Mouse (Mus musculus) stomach, embryonic 14.5 days (tissue): Measurements from ENCODE around the gene Smc6. TPM values are rescaled to one million over a fixed set of nuclear protein-coding genes. Genes with fewer than 3 reads are reported as not detected.

Source experiments
- ATAC-seq: fragments of 200-750 bp; cut with Nextera tagmentation; 2 replicates; pipeline ENCODE4 v1.8.0; 2017; ENCODE audit warnings: low read depth, moderate TSS enrichment; ENCODE audit not compliant: insufficient number of reproducible peaks, insufficient read depth, low FRiP score
- H3K27ac ChIP-seq: fragments of 300-500 bp; sonication (generic); 2 replicates; pipeline ENCODE4 v1.5.1; 2014; ENCODE audit warnings: mild to moderate bottlenecking, low read length, moderate library complexity, mixed read lengths
- H3K27me3 ChIP-seq: fragments of 300-500 bp; sonication (generic); 2 replicates; pipeline ENCODE4 v1.6.1; 2014; ENCODE audit warnings: low read length, control low read depth, mixed read lengths; ENCODE audit not compliant: control insufficient read depth, insufficient read depth
- H3K36me3 ChIP-seq: fragments of 300-500 bp; sonication (generic); 2 replicates; pipeline ENCODE4 v1.6.1; 2014; ENCODE audit warnings: mild to moderate bottlenecking, control low read depth, low read length, moderate library complexity, mixed read lengths; ENCODE audit not compliant: control insufficient read depth, insufficient read depth
- H3K4me1 ChIP-seq: fragments of 300-500 bp; sonication (generic); 2 replicates; pipeline ENCODE4 v1.6.1; 2014; ENCODE audit warnings: low read length, control low read depth, mixed read lengths; ENCODE audit not compliant: control insufficient read depth, insufficient read depth
- H3K4me2 ChIP-seq: fragments of 300-500 bp; sonication (generic); replicated peaks from 2 replicates; pipeline ENCODE4 v1.6.1; 2014; ENCODE audit warnings: low read depth, low read length, control low read depth
- H3K4me3 ChIP-seq: fragments of 300-500 bp; sonication (generic); 2 replicates; pipeline ENCODE4 v1.5.1; 2014; ENCODE audit warnings: low read depth, low read length, control low read depth
- H3K9ac ChIP-seq: fragments of 300-500 bp; sonication (generic); replicated peaks from 2 replicates; pipeline ENCODE4 v1.6.1; 2014; ENCODE audit warnings: low read depth, mild to moderate bottlenecking, control low read depth, low read length, moderate library complexity, mixed read lengths
- H3K9me3 ChIP-seq: fragments of 300-500 bp; sonication (generic); 2 replicates; pipeline ENCODE4 v1.6.1; 2016; ENCODE audit warnings: low read depth, low read length, control low read depth; ENCODE audit not compliant: control insufficient read depth
- WGBS: fragments of 180-500 bp; shearing (Covaris S2); extraction: QIAGEN DNeasy Blood & Tissue Kit; methylation state at CpG from one replicate; pipeline ENCODE4 v1.1.7; 2014; 5-methylcytosine and 5-hydroxymethylcytosine counted together
- polyA plus RNA-seq: library from polyadenylated mRNA; unstranded; fragments of >200 nt; fragmentation: Nextera tagmentation; extraction: Ambion mirVana; gene quantifications from 2 replicates; pipeline ENCODE4 v1.2.1, GENCODE M21; 2014

Gene Smc6
- polyA plus RNA-seq, 1 experiment from 2014 or later: 152 TPM

GRCm38 (mm10) chr12:11342020-11342600, 76.4 kb downstream of the Smc6 start:
- Histone ChIP-seq H3K4me3 (no peak overlapping the region), H3K4me1 (no peaks in the 10 kb centered on the region), H3K27me3 (no peaks in the 10 kb centered on the region), H3K36me3 (no peaks in the 10 kb centered on the region), H3K9me3 (no peaks in the 10 kb centered on the region), H3K9ac (no peak overlapping the region), H3K27ac (no peak overlapping the region), H3K4me2 (no peak overlapping the region)
- 64% methylated on average over 6 of the region's 6 CpGs for WGBS
- ATAC-seq: no peak

- no peaks in the 10 kb centered on the region for H3K9me3 ChIP-seq
- H3K9ac ChIP-seq: no peak overlapping the region
- H3K27me3 ChIP-seq: no peaks in the 10 kb centered on the region
- H3K4me3 ChIP-seq: no peak overlapping the region
- H3K4me2 ChIP-seq: no peak overlapping the region
- H3K27ac ChIP-seq: no peak overlapping the region
- WGBS: 69% methylated on average over 2 of the region's 2 CpGs
- ATAC-seq: no peak
- H3K4me1 ChIP-seq: no peaks in the 10 kb centered on the region
- no peaks in the 10 kb centered on the region for H3K36me3 ChIP-seq
Observed at GRCm38 (mm10) chr12:11345963-11346362, 80.3 kb downstream of the Smc6 start.

DNA sequence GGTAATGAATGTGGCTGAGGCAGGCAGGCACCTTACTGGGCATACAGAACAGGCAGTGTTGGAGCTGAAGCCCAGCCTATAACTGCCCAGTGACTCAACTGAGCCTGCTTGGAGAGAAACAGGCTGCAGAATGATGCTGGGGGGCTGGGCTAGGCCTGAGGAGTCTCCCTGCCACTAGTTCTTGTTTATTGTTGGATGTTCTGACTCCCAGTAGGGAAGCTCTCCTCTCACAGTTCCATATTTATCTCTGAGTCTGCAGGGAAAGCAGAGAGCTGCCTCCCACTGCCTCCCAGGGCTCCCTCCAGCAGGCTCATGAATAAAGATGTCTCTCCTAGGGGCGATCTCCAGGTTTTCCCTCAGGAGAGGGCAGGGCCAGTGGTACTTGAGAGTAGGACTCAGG, 82.7 kb downstream of the Smc6 start:
- H3K4me2 ChIP-seq: no peak overlapping the region
- ATAC-seq: no peak
- WGBS: 13% methylated on average over 1 of the region's 1 CpGs
- no peak overlapping the region for H3K4me3 ChIP-seq
- H3K9ac ChIP-seq: no peak overlapping the region
- no peaks in the 10 kb centered on the region for H3K4me1 ChIP-seq
- H3K9me3 ChIP-seq: no peaks in the 10 kb centered on the region
- no peaks in the 10 kb centered on the region for H3K36me3 ChIP-seq
- no peak overlapping the region for H3K27ac ChIP-seq
- H3K27me3 ChIP-seq: no peaks in the 10 kb centered on the region

GRCm38 (mm10) chr12:11349870-11350269, 84.2 kb downstream of the Smc6 start:
- H3K27ac ChIP-seq: no peak overlapping the region
- no peak overlapping the region for H3K4me3 ChIP-seq
- ATAC-seq: no peak
- no peaks in the 10 kb centered on the region for H3K9me3 ChIP-seq
- no peaks in the 10 kb centered on the region for H3K27me3 ChIP-seq
- H3K9ac ChIP-seq: no peak overlapping the region
- 44% methylated on average over 5 of the region's 5 CpGs for whole genome bisulfite sequencing
- no peaks in the 10 kb centered on the region for H3K36me3 ChIP-seq
- H3K4me2 ChIP-seq: no peak overlapping the region
- H3K4me1 ChIP-seq: no peaks in the 10 kb centered on the region

GRCm38 (mm10) chr12:11350895-11351294, 85.2 kb downstream of the Smc6 start:
- no peaks in the 10 kb centered on the region for H3K9me3 ChIP-seq
- no peaks in the 10 kb centered on the region for H3K4me1 ChIP-seq
- no peak overlapping the region for H3K9ac ChIP-seq
- H3K27ac ChIP-seq: no peak overlapping the region
- ATAC-seq: no peak
- no peak overlapping the region for H3K4me2 ChIP-seq
- H3K36me3 ChIP-seq: no peaks in the 10 kb centered on the region
- 36% methylated on average over 5 of the region's 5 CpGs for WGBS
- no peak overlapping the region for H3K4me3 ChIP-seq
- H3K27me3 ChIP-seq: no peaks in the 10 kb centered on the region

- no peak for ATAC-seq
- Histone ChIP-seq H3K36me3 (no peaks in the 10 kb centered on the region), H3K27ac (no peak overlapping the region), H3K27me3 (no peaks in the 10 kb centered on the region), H3K9ac (no peak overlapping the region), H3K4me3 (no peak overlapping the region), H3K4me2 (no peak overlapping the region), H3K9me3 (no peaks in the 10 kb centered on the region), H3K4me1 (no peaks in the 10 kb centered on the region)
- WGBS: 93% methylated on average over 6 of the region's 6 CpGs
Observed at GRCm38 (mm10) chr12:11362435-11362834, 96.7 kb downstream of the Smc6 start.

DNA sequence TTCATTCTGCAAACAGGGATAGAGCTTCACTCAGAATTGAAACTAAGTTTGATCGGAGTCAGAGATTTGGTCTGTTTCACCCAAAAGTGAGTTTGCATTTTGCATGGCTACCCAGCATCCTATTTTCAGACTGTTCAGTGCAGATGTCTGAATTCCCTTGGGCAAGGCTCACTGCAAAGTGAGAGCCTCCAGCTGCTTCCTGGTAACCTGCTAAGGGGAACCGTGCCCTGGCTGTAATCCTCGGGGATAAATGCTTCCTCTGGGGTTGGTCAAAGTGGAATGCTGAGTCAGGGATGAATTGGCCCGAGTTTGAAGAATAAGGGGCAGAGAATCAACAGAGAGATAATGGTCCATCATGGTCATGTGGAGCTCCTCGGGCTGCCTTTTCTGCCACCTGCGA, 99.2 kb downstream of the Smc6 start:
- Histone ChIP-seq H3K4me3 (no peak overlapping the region), H3K9me3 (no peaks in the 10 kb centered on the region), H3K27ac (no peak overlapping the region), H3K4me1 (no peaks in the 10 kb centered on the region), H3K4me2 (no peak overlapping the region), H3K27me3 (no peaks in the 10 kb centered on the region), H3K9ac (no peak overlapping the region), H3K36me3 (no peaks in the 10 kb centered on the region)
- 53% methylated on average over 6 of the region's 6 CpGs for WGBS
- ATAC-seq: no peak

GRCm38 (mm10) chr12:11367099-11367765, 101.5 kb downstream of the Smc6 start:
- H3K4me1 ChIP-seq: no peaks in the 10 kb centered on the region
- H3K27ac ChIP-seq: no peak overlapping the region
- H3K36me3 ChIP-seq: no peaks in the 10 kb centered on the region
- H3K9me3 ChIP-seq: no peaks in the 10 kb centered on the region
- WGBS: 40% methylated on average over 3 of the region's 3 CpGs
- ATAC-seq: no peak
- H3K9ac ChIP-seq: no peak overlapping the region
- H3K27me3 ChIP-seq: no peaks in the 10 kb centered on the region
- H3K4me2 ChIP-seq: no peak overlapping the region
- no peak overlapping the region for H3K4me3 ChIP-seq
